Mouse (Mus musculus): ENCODE data around the gene Rap2b. TPM values are rescaled to one million over a fixed set of nuclear protein-coding genes. Genes with fewer than 3 reads are reported as not detected.

Gene Rap2b
- polyA plus RNA-seq, 1 experiment from 2014 or later, result 11.6 TPM

- no peaks in the 10 kb centered on the region for H3K36me3 ChIP-seq
- H3K9me3 ChIP-seq, result no peaks in the 10 kb centered on the region
- H3K27ac ChIP-seq, result no peak overlapping the region
- ATAC-seq (ENCODE audit: low FRiP score), result no peak
- H3K27me3 ChIP-seq, result no peaks in the 10 kb centered on the region
- H3K4me3 ChIP-seq, result no peak overlapping the region
- no peak overlapping the region for H3K9ac ChIP-seq
- WGBS, result 69% methylated on average over 1 of the region's 1 CpGs
- H3K4me2 ChIP-seq, result no peak overlapping the region
- 0 out of 2 replicates have a peak, but pooled peaks cover 6% of the 10 kb centered on the region for H3K4me1 ChIP-seq (replicated peaks)
These were observed 31.4 kb downstream of the Rap2b start for GRCm38 (mm10) chr3:61392881-61393280.

- Histone ChIP-seq H3K4me3 (no peak overlapping the region), H3K27ac (no peak overlapping the region), H3K27me3 (no peaks in the 10 kb centered on the region), H3K9ac (no peak overlapping the region), H3K9me3 (no peaks in the 10 kb centered on the region), H3K36me3 (no peaks in the 10 kb centered on the region), H3K4me2 (no peak overlapping the region), H3K4me1 (replicated peaks) (0 out of 2 replicates have a peak, but pooled peaks cover 6% of the 10 kb centered on the region)
- ATAC-seq (ENCODE audit: low FRiP score), result no peak
- WGBS, result 77% methylated on average over 3 of the region's 3 CpGs
These were observed 32.1 kb downstream of the Rap2b start for GRCm38 (mm10) chr3:61393520-61393919.

GRCm38 (mm10) chr3:61395382-61395781 lies 33.9 kb downstream of the Rap2b start:
- no peaks in the 10 kb centered on the region for H3K36me3 ChIP-seq
- WGBS, result 91% methylated on average over 3 of the region's 3 CpGs
- ATAC-seq (ENCODE audit: low FRiP score), result no peak
- no peak overlapping the region for H3K9ac ChIP-seq
- no peak overlapping the region for H3K27ac ChIP-seq
- H3K27me3 ChIP-seq, result no peaks in the 10 kb centered on the region
- no peaks in the 10 kb centered on the region for H3K9me3 ChIP-seq
- H3K4me3 ChIP-seq, result no peak overlapping the region
- no peak overlapping the region for H3K4me2 ChIP-seq
- 0 out of 2 replicates have a peak, but pooled peaks cover 6% of the 10 kb centered on the region for H3K4me1 ChIP-seq (replicated peaks)

GRCm38 (mm10) chr3:61396728-61397127 lies 35.3 kb downstream of the Rap2b start:
- H3K36me3 ChIP-seq, result no peaks in the 10 kb centered on the region
- no peaks in the 10 kb centered on the region for H3K27me3 ChIP-seq
- no peak overlapping the region for H3K4me3 ChIP-seq
- no peak for ATAC-seq (ENCODE audit: low FRiP score)
- H3K27ac ChIP-seq, result no peak overlapping the region
- H3K9me3 ChIP-seq, result no peaks in the 10 kb centered on the region
- H3K4me2 ChIP-seq, result no peak overlapping the region
- no peak overlapping the region for H3K9ac ChIP-seq
- 17% methylated on average over 2 of the region's 2 CpGs for WGBS
- H3K4me1 ChIP-seq (replicated peaks), result 0 out of 2 replicates have a peak, but pooled peaks cover 6% of the 10 kb centered on the region

GRCm38 (mm10) chr3:61400823-61401387 lies 39.5 kb downstream of the Rap2b start:
- Histone ChIP-seq H3K27ac (no peak overlapping the region), H3K4me3 (no peak overlapping the region), H3K4me2 (no peak overlapping the region), H3K9me3 (no peaks in the 10 kb centered on the region), H3K9ac (no peak overlapping the region), H3K36me3 (no peaks in the 10 kb centered on the region), H3K27me3 (no peaks in the 10 kb centered on the region), H3K4me1 (replicated peaks) (0 out of 2 replicates have a peak, but pooled peaks cover 6% of the 10 kb centered on the region)
- WGBS, result 73% methylated on average over 1 of the region's 1 CpGs
- ATAC-seq (ENCODE audit: low FRiP score), result no peak

- no peak for ATAC-seq (ENCODE audit: low FRiP score)
- Histone ChIP-seq H3K9me3 (no peaks in the 10 kb centered on the region), H3K4me2 (no peak overlapping the region), H3K4me1 (replicated peaks) (no peaks in the 10 kb centered on the region), H3K36me3 (no peaks in the 10 kb centered on the region), H3K27me3 (no peaks in the 10 kb centered on the region), H3K4me3 (no peak overlapping the region), H3K9ac (no peak overlapping the region), H3K27ac (no peak overlapping the region)
- 88% methylated on average over 4 of the region's 4 CpGs for WGBS
These were observed 45.5 kb downstream of the Rap2b start for GRCm38 (mm10) chr3:61406921-61407320.

GRCm38 (mm10) chr3:61409683-61410082 lies 48.2 kb downstream of the Rap2b start:
- H3K9me3 ChIP-seq, result no peaks in the 10 kb centered on the region
- ATAC-seq (ENCODE audit: low FRiP score), result no peak
- WGBS, result 90% methylated on average over 6 of the region's 6 CpGs
- H3K4me1 ChIP-seq (replicated peaks), result no peaks in the 10 kb centered on the region
- no peaks in the 10 kb centered on the region for H3K27me3 ChIP-seq
- H3K36me3 ChIP-seq, result no peaks in the 10 kb centered on the region
- H3K9ac ChIP-seq, result no peak overlapping the region
- H3K27ac ChIP-seq, result no peak overlapping the region
- no peak overlapping the region for H3K4me3 ChIP-seq
- no peak overlapping the region for H3K4me2 ChIP-seq

GRCm38 (mm10) chr3:61415883-61416282 lies 54.4 kb downstream of the Rap2b start:
- no peaks in the 10 kb centered on the region for H3K36me3 ChIP-seq
- H3K4me1 ChIP-seq (replicated peaks), result no peaks in the 10 kb centered on the region
- H3K27me3 ChIP-seq, result no peaks in the 10 kb centered on the region
- H3K9me3 ChIP-seq, result no peaks in the 10 kb centered on the region
- WGBS, result 62% methylated on average over 1 of the region's 1 CpGs
- no peak for ATAC-seq (ENCODE audit: low FRiP score)
- H3K9ac ChIP-seq, result no peak overlapping the region
- H3K4me3 ChIP-seq, result no peak overlapping the region
- no peak overlapping the region for H3K27ac ChIP-seq
- H3K4me2 ChIP-seq, result no peak overlapping the region

Other genes with a start within 250 kb of the Rap2b start
- gene B430305J03Rik, start 4.3 kb downstream of the Rap2b start, polyA plus RNA-seq (2015; fragmentation: Nextera tagmentation; extraction: Ambion mirVana), result not detected in 2 replicates